Mouse (Mus musculus) olfactory bulb, adult 2 months (tissue): ENCODE measurements around the gene Csde1. TPM values are rescaled to one million over a fixed set of nuclear protein-coding genes. Genes with fewer than 3 reads are reported as not detected.

Experiments
- H3K27ac ChIP-seq: fragments of 200-500 bp; 2 replicates; pipeline ENCODE4 v1.5.1; 2012; ENCODE audit warnings: low read depth, low read length; ENCODE audit not compliant: insufficient read depth
- H3K4me1 ChIP-seq: fragments of 200-500 bp; 2 replicates; pipeline ENCODE4 v1.6.1; 2012; ENCODE audit warnings: low read length; ENCODE audit not compliant: control insufficient read depth, insufficient read depth
- H3K4me3 ChIP-seq: fragments of 200-500 bp; 2 replicates; pipeline ENCODE4 v1.5.1; 2012; ENCODE audit warnings: mild to moderate bottlenecking, low read depth, low read length, moderate library complexity; ENCODE audit not compliant: insufficient read depth
- CTCF ChIP-seq: fragments of 200-500 bp; IDR thresholded peaks from 2 replicates; pipeline ENCODE4 v1.5.1; 2012; ENCODE audit warnings: low read depth, mild to moderate bottlenecking, low read length, moderate library complexity; ENCODE audit not compliant: insufficient read depth
- POLR2A ChIP-seq: fragments of 200-500 bp; IDR thresholded peaks from 2 replicates; pipeline ENCODE4 v1.6.1; 2012; ENCODE audit warnings: mild to moderate bottlenecking, low read depth, low read length, moderate library complexity; ENCODE audit not compliant: insufficient read depth
- WGBS: fragments of 180-500 bp; shearing (Covaris S2); methylation state at CpG from one replicate; pipeline ENCODE4 v1.1.7; 2018; 5-methylcytosine and 5-hydroxymethylcytosine counted together
- polyA plus RNA-seq: library from polyadenylated mRNA; stranded (reverse); fragments of >200 nt; gene quantifications from 2 replicates; pipeline ENCODE4 v1.2.4, GENCODE M21; 2012; ENCODE audit warnings: low replicate concordance; ENCODE audit not compliant: missing spikeins, insufficient read depth, insufficient read length

Gene Csde1
- polyA plus RNA-seq, 1 experiment: 363 TPM

DNA sequence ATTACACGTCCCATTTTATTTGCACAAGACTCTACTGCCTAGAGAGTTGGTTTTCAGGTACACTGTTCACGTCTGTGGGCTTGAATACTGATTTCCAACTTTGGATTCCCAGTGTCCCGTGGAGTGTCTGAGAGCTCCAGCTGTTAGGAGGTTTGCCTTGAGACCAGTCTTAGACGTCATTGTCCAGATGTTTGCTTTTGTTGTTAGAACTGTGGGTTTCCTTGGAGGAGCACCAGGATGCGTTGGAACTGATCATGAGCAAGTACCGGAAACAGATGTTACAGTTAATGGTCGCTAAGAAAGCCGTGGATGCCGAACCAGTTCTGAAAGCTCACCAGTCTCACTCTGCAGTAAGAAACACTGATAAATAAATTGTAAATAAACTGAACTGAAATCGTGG is 23.2 kb upstream of the Csde1 start:
- Histone ChIP-seq H3K27ac (no peak overlapping the region), H3K4me3 (no peak overlapping the region), H3K4me1 (peaks cover 2% of the 10 kb centered on the region; the same call in 1 of the 2 replicates)
- TF ChIP-seq POLR2A (no peak), CTCF (no peak)
- WGBS: 75% methylated on average over 10 of the region's 10 CpGs

DNA sequence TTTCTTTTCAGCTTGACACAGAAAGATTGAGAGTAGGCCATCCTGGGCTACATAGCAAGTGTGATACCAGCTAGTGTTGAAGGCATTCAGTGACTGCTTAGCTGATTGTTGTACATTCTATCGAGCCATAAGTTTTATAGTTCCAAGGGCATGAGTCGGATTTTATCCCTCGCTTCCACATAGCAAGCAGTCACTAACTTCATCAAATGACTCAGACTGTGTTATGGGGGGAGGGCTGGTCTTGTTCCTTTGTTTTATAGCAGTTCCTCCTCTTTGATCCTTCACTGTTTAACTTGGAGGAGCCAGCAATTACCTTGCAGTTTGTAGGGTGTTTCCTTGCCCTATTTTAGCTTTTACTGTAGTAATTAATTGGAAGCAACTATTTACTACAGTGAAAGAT is 22.6 kb upstream of the Csde1 start:
- Histone ChIP-seq H3K27ac (no peak overlapping the region), H3K4me3 (no peak overlapping the region), H3K4me1 (peaks cover 2% of the 10 kb centered on the region; the same call in 1 of the 2 replicates)
- TF ChIP-seq POLR2A (no peak), CTCF (no peak)
- WGBS: 51% methylated on average over 3 of the region's 3 CpGs

DNA sequence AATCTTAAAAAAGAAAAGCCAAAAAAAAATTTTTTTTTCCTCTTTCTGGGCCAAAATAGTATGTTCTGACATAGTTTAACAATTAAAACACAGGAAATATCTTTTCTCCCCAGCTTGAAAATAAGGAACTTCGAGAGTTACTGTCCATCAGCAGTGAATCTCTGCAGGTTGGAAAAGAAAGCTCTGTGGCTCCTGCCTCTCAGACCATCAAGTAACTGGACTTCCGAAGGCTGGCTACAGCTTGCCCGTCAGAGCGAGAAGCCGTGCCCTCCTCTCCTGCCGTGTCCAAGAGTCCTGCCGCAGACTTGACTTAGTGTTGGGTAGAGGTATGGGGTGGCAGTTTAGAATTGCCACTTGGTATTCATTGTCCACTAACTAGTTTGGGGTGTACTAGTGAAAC is 18.6 kb upstream of the Csde1 start:
- TF ChIP-seq POLR2A: no peak
- no peak for TF ChIP-seq CTCF
- no peak overlapping the region for H3K27ac ChIP-seq
- WGBS: 94% methylated on average over 7 of the region's 7 CpGs
- H3K4me3 ChIP-seq: no peak overlapping the region
- H3K4me1 ChIP-seq: peaks cover 2% of the 10 kb centered on the region; the same call in 1 of the 2 replicates

DNA sequence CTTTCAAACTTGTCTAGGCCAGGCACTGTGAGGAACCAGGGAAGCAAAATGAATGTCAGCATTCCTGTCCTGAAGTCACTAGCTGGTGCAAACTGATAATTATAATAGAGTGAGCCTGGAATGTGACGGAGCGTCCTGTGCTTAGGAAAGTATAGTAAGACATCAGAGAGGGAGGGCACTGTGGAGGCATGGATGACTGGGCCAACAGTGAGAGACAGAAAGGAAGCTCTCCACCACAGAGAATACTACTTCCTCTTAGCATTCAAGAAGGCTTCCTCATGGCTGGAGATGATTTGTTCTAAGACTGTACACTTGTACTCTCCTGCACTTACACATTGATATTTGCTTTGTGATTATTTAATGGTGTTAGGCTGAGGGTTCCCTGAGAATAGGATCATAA is 2.9 kb upstream of the Csde1 start:
- 83% methylated on average over 2 of the region's 2 CpGs for WGBS
- TF ChIP-seq CTCF (no peak), POLR2A (no peak)

DNA sequence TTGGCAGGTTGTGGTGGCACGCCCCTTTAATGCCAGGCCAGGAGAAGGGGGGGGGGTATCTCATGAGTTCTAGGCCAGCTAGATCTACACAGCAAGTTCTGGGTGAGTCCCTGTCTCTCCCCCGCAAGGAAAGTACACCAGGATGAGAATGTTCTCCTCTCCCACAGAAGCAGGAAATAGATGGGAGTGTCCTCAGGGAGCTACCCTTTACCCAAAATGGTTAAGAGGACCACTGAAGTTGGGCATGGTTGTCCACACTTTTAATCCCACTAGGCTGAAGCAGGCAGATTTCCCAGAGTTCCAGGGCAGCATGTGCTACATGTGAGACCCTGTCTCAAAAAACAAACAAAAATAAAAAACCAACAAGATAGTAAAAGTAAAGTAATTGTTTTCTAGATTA is 764 bp upstream of the Csde1 start:
- no peak overlapping the region for H3K4me3 ChIP-seq
- TF ChIP-seq POLR2A (no peak), CTCF (no peak)
- peaks cover 2% of the 10 kb centered on the region; the same call in 1 of the 2 replicates for H3K4me1 ChIP-seq
- WGBS: 92% methylated on average over 2 of the region's 2 CpGs
- H3K27ac ChIP-seq: no peak overlapping the region

More for the DNA sequence above, 2.9 kb upstream of the Csde1 start:
- no peak overlapping the region for H3K27ac ChIP-seq
- peaks cover 2% of the 10 kb centered on the region; the same call in 1 of the 2 replicates for H3K4me1 ChIP-seq
- H3K4me3 ChIP-seq: no peak overlapping the region

DNA sequence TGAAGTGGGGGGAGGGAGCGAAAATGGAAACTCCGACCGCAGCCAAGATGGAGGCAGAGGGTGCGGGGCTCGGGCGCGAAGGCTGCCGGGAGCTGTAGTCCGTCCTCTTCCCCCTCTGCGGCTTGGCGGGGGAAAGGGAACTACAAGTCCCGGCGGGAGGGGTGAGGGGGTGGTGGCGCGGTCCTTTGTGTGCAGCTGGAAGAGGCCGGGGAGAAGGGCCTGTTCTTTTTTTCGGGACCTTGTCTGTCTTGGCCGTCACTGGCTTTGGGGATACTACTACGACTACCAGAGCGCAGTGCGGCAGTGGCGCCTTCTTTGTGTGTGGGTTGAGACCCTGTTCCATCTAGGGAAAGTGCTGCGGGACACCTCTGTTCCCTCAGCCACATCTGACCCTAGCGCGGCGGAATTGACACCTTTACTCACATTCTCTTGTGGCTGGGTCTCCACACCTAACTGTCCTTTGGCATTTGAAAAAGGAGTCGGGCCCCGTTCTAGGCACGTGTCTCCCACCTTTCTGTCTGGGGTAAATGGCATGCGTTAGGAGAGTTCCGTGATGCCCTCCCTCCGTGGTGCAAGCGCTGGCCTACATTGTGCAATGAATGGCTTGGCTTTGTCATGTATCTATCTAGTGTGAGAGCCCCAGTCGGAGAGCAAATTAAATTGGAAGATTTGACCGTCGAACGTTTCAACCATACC is 865 bp downstream of the Csde1 start:
- peaks cover 2% of the 10 kb centered on the region; the same call in 1 of the 2 replicates for H3K4me1 ChIP-seq
- peak overlapping the region; percentile 95 for H3K27ac ChIP-seq
- peak overlapping the region; percentile 71 for H3K4me3 ChIP-seq
- TF ChIP-seq CTCF (no peak), POLR2A (no peak)
- under 1% methylated on average over 37 of the region's 37 CpGs for WGBS

DNA sequence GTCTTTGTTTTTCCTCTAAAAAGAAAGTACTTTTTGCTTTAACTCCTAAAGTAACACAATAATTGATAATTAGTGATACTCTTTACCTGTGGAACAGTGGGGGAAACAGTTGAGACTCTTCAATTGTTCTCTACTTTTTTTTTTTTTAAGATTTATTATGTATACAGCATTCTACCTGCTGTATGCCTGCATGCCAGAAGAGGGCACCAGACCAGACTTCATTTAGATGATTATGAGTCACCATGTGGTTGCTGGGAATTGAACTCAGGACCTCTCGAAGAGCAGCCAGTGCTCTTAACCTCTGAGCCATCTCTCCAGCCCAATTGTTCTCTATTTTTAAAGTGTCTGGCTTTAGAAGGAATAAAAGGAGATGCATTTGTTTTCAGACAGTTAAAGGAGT is 5.9 kb downstream of the Csde1 start:
- Histone ChIP-seq H3K27ac (no peak overlapping the region), H3K4me3 (no peak overlapping the region), H3K4me1 (peaks cover 2% of the 10 kb centered on the region; the same call in 1 of the 2 replicates)
- TF ChIP-seq POLR2A (no peak), CTCF (no peak)
- 86% methylated on average over 1 of the region's 1 CpGs for WGBS

DNA sequence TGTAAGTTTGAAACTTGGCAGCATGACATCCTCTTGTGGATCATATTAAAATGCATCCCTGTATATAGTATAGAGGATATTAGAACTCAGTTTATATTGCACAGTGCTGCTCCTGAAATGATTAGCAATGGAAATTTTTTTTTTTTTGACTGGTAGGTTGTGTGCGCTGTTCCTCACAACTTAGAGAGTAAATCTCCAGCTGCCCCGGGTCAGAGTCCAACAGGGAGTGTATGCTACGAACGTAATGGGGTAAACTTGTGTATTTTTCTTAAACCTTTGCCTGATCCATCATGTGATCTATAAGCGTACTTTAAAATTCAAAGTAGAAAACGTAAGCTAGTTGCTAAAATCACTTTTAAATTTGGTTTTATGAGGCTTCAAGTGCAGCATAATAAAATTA is 20.1 kb downstream of the Csde1 start:
- WGBS: 95% methylated on average over 6 of the region's 6 CpGs
- TF ChIP-seq POLR2A: no peak
- TF ChIP-seq CTCF: no peak
- H3K4me3 ChIP-seq: no peak overlapping the region

DNA sequence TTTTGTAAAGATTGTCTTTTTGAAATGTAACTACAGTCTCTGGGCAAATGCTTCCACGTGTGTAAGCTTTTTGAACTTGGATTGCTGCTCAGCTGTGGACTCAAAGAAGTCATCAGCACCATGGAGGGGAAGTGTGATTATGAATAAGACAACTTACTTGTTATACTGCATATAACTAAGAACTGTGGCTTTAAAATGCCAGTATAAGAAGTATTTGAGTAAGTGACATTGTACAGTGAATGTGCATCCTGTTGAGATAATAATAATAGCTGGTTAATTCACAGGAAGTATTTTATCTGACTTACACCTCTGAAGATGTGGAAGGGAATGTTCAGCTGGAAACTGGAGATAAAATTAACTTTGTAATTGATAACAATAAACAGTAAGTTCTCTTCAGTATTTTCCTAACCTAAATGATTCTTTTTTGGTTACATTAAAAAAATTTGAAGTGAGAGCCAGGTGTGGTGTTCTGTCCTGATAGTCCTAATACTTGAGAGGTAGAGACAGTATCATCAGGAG is 20.7 kb downstream of the Csde1 start:
- Histone ChIP-seq H3K4me3 (no peak overlapping the region), H3K4me1 (no peaks in the 10 kb centered on the region), H3K27ac (no peak overlapping the region)
- WGBS: 77% methylated on average over 1 of the region's 1 CpGs
- no peak for TF ChIP-seq POLR2A
- TF ChIP-seq CTCF: no peak

More for the DNA sequence above, 20.1 kb downstream of the Csde1 start:
- no peaks in the 10 kb centered on the region for H3K4me1 ChIP-seq
- H3K27ac ChIP-seq: no peak overlapping the region
